Mouse (Mus musculus) intestine, postnatal 0 days (tissue): ENCODE results near the gene Osbpl6. TPM values are rescaled to one million over a fixed set of nuclear protein-coding genes. Genes with fewer than 3 reads are reported as not detected.
A peak's percentile ranks its signal among the peaks of the same experiment; 100 is the strongest.

ENCODE experiments used
- ATAC-seq: fragments of 200-750 bp; cut with Nextera tagmentation; 2 replicates; pipeline ENCODE4 v1.8.0; 2017; ENCODE audit warnings: mild to moderate bottlenecking, moderate TSS enrichment, moderate library complexity
- H3K27ac ChIP-seq: fragments of 300-500 bp; sonication (generic); 2 replicates; pipeline ENCODE4 v1.5.1; 2014; ENCODE audit warnings: mild to moderate bottlenecking, low read depth, low read length, moderate library complexity
- H3K27me3 ChIP-seq: fragments of 300-500 bp; sonication (generic); replicated peaks from 2 replicates; pipeline ENCODE4 v1.6.1; 2014; ENCODE audit warnings: low read length, mixed read lengths; ENCODE audit not compliant: control insufficient read depth, insufficient read depth
- H3K36me3 ChIP-seq: fragments of 300-500 bp; sonication (generic); 2 replicates; pipeline ENCODE4 v1.6.1; 2014; ENCODE audit warnings: mild to moderate bottlenecking, moderate library complexity; ENCODE audit not compliant: control insufficient read depth, insufficient read depth
- H3K4me1 ChIP-seq: fragments of 300-500 bp; sonication (generic); replicated peaks from 2 replicates; pipeline ENCODE4 v1.6.1; 2014; ENCODE audit warnings: antibody characterized with exemption, low read length, mixed read lengths; ENCODE audit not compliant: control insufficient read depth, insufficient read depth
- H3K4me2 ChIP-seq: fragments of 300-500 bp; sonication (generic); replicated peaks from 2 replicates; pipeline ENCODE4 v1.6.1; 2014; ENCODE audit warnings: low read depth, mild to moderate bottlenecking, moderate library complexity
- H3K4me3 ChIP-seq: fragments of 300-500 bp; sonication (generic); 2 replicates; pipeline ENCODE4 v1.5.1; 2014; ENCODE audit warnings: low read depth, low read length
- H3K9ac ChIP-seq: fragments of 300-500 bp; sonication (generic); 2 replicates; pipeline ENCODE4 v1.6.1; 2014; ENCODE audit warnings: mild to moderate bottlenecking, low read depth, low read length
- H3K9me3 ChIP-seq: fragments of 300-500 bp; sonication (generic); 2 replicates; pipeline ENCODE4 v1.6.1; 2016; ENCODE audit warnings: mixed run types; ENCODE audit not compliant: control insufficient read depth
- CTCF ChIP-seq: sonication (generic); IDR thresholded peaks from 2 replicates; pipeline ENCODE4 v1.5.1; 2016; ENCODE audit warnings: low read depth, mild to moderate bottlenecking, control low read depth, antibody characterized with exemption, moderate library complexity
- WGBS: fragments of 180-500 bp; shearing (Covaris S2); extraction: QIAGEN DNeasy Blood & Tissue Kit; methylation state at CpG from one replicate; pipeline ENCODE4 v1.1.7; 2014; 5-methylcytosine and 5-hydroxymethylcytosine counted together
- polyA plus RNA-seq: library from polyadenylated mRNA; unstranded; fragments of >200 nt; fragmentation: Nextera tagmentation; extraction: Ambion mirVana; gene quantifications from 2 replicates; pipeline ENCODE4 v1.2.1, GENCODE M21; 2015

Gene Osbpl6
- polyA plus RNA-seq, 1 experiment from 2014 or later = 30.8 TPM

DNA sequence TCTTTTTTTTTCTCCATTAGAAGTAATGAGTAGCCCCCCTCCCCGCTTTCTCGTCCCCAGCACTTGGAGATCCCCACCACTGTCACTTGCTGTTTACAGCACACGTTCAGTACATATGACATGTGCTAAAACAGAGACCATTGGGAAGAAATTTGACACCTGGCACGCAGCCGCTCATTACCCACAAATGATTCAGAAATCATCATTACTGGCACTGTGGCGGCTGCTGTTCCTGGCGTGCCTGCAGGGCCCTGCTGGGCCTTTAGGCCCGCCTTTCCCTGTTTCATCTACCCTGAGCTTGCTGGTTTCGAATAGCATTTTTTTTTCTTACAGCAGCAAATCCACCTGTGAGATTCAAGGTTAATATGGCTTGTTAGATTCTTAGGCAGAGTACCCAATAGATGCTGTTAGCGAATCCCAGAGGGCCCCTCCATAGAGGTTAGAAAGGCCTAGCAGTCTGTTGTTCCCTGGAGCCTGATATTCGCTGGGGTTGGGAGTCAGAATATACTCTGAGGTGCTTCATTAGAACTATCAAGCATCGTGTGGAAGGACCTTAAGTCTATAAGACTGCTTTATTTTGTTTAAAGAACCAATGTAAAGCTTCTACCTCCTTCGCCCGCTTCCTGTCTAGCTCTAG, 126.3 kb downstream of the Osbpl6 start:
- no peak overlapping the region for H3K4me3 ChIP-seq
- no peaks in the 10 kb centered on the region for H3K36me3 ChIP-seq
- no peak for ATAC-seq
- H3K27me3 ChIP-seq = no peaks in the 10 kb centered on the region
- no peak overlapping the region for H3K4me2 ChIP-seq
- whole genome bisulfite sequencing = 80% methylated on average over 14 of the region's 14 CpGs
- no peak for TF ChIP-seq CTCF
- no peak overlapping the region for H3K9ac ChIP-seq
- H3K27ac ChIP-seq = no peak overlapping the region
- H3K4me1 ChIP-seq = no peaks in the 10 kb centered on the region
- no peaks in the 10 kb centered on the region for H3K9me3 ChIP-seq

DNA sequence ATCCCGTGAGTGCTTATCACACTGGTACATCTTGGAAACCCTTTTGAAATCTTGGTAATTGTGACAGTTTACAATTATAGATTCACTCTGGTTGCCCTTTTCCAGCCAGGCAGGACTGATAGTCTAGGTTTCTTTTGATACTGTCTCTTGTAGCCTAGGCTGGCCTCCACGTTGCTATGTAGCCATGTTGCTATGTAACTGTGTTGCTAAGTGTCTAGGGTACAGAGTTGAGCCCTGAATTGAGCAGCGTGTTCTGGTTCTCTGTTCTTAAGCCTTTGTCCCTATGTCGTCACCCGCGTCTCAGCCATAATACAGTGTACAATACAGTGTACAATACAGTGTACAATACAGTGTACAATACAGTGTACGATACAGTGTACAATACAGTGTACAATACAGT, 128.6 kb downstream of the Osbpl6 start:
- Histone ChIP-seq H3K36me3 (no peaks in the 10 kb centered on the region), H3K9me3 (no peaks in the 10 kb centered on the region), H3K9ac (no peak overlapping the region), H3K27ac (no peak overlapping the region), H3K4me1 (no peaks in the 10 kb centered on the region), H3K4me3 (no peak overlapping the region), H3K4me2 (no peak overlapping the region), H3K27me3 (no peaks in the 10 kb centered on the region)
- 72% methylated on average over 7 of the region's 7 CpGs for WGBS
- no peak for TF ChIP-seq CTCF
- 0 out of 2 replicates have a peak, but pooled peaks have one; percentile 41 for ATAC-seq

DNA sequence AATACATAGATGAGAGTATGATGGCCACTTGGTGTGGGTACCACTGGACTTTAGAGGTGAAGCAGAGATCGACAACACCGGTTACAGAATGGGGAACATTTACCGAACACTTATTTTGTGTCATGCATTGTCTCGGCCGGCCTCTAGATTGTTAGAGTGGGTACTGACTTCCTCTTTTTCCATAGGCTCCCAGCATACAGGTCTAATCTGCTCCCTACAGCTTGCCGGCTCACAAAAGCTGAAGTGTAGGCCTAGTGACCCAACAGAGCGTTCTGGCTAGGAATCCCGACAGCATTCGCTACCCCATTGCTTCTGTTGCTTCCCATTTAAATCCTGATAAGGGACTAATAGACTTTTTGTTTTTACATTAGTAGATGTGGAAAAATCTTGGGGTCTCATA, 135.6 kb downstream of the Osbpl6 start:
- Histone ChIP-seq H3K9ac (no peak overlapping the region), H3K4me2 (no peak overlapping the region), H3K4me1 (no peaks in the 10 kb centered on the region), H3K4me3 (no peak overlapping the region), H3K27ac (no peak overlapping the region), H3K9me3 (no peaks in the 10 kb centered on the region), H3K36me3 (no peaks in the 10 kb centered on the region), H3K27me3 (no peaks in the 10 kb centered on the region)
- no peak for ATAC-seq
- TF ChIP-seq CTCF = no peak
- WGBS = 94% methylated on average over 9 of the region's 9 CpGs

DNA sequence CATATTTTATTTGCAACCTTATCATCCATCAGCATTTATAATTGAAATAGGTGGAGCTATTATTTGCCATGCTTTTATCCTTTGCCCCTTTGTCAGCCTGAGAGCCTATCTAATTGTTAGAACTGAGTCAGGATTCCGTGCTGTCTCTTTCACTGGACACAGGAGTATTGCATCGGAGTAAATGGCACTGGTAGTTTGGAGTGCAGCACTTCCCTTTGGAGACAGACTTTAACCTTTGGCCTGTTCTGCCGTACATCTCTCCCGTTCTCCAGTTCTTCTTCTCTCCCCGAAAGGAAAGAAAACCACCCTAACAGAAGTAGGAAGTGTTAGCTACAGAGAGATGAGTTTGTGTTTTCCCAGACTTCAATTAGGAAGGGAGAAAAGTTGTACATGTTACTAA, 136.6 kb downstream of the Osbpl6 start:
- H3K27me3 ChIP-seq = no peaks in the 10 kb centered on the region
- no peak for TF ChIP-seq CTCF
- 30% methylated on average over 5 of the region's 5 CpGs for WGBS
- H3K4me3 ChIP-seq = no peak overlapping the region
- H3K27ac ChIP-seq = no peak overlapping the region
- H3K9me3 ChIP-seq = no peaks in the 10 kb centered on the region
- H3K9ac ChIP-seq = no peak overlapping the region
- peak; percentile 61 for ATAC-seq
- peak overlapping the region; percentile 13; the same call in 1 of the 2 replicates for H3K4me2 ChIP-seq
- no peaks in the 10 kb centered on the region for H3K4me1 ChIP-seq
- no peaks in the 10 kb centered on the region for H3K36me3 ChIP-seq

DNA sequence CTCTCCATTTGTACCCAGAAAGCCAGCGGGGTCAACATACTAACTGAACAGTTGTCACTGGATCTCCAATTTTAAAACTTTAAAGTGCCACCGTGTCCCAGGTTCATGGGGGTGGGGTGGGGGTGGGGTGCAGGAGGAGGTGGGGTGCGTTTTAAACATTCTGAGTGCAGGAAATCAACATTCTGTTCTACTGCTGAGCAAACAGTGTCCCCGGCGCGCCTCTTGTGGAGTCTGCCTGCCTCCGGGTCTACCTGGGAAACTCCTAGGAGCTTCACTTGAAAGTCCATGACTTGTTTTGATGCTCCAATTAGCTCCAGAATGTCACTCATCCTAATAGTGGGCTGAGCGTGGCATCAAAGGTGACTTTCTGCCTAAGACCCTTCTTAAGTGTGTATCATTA, 139.2 kb downstream of the Osbpl6 start:
- H3K9me3 ChIP-seq = no peaks in the 10 kb centered on the region
- no peak overlapping the region for H3K4me3 ChIP-seq
- no peak for TF ChIP-seq CTCF
- no peaks in the 10 kb centered on the region for H3K36me3 ChIP-seq
- H3K27ac ChIP-seq = no peak overlapping the region
- no peaks in the 10 kb centered on the region for H3K27me3 ChIP-seq
- ATAC-seq = no peak
- H3K4me2 ChIP-seq = no peak overlapping the region
- H3K4me1 ChIP-seq = no peaks in the 10 kb centered on the region
- 57% methylated on average over 8 of the region's 8 CpGs for whole genome bisulfite sequencing
- H3K9ac ChIP-seq = no peak overlapping the region

DNA sequence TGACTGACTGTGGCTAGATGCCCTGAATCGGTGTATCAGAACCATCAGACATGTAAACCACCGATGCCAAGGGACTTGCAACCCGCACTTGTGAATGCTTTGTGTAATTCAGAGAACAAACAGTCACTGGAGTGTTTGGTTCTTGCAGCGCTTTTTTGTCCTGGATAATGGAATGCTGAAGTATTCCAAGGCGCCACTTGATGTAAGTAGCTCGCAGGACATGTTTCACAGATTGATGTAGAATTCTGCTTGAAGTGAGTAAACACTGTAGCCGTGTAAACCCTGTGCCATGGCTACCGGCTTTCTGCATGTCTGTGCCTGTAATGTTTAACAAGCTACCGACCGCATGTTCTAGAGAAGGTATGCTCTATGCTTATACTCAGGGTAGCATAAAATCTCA, 141.9 kb downstream of the Osbpl6 start:
- Histone ChIP-seq H3K4me3 (no peak overlapping the region), H3K4me1 (no peaks in the 10 kb centered on the region), H3K27me3 (no peaks in the 10 kb centered on the region), H3K9ac (no peak overlapping the region), H3K36me3 (no peaks in the 10 kb centered on the region), H3K9me3 (no peaks in the 10 kb centered on the region), H3K27ac (no peak overlapping the region), H3K4me2 (no peak overlapping the region)
- ATAC-seq = no peak
- TF ChIP-seq CTCF = no peak
- 77% methylated on average over 10 of the region's 10 CpGs for WGBS

DNA sequence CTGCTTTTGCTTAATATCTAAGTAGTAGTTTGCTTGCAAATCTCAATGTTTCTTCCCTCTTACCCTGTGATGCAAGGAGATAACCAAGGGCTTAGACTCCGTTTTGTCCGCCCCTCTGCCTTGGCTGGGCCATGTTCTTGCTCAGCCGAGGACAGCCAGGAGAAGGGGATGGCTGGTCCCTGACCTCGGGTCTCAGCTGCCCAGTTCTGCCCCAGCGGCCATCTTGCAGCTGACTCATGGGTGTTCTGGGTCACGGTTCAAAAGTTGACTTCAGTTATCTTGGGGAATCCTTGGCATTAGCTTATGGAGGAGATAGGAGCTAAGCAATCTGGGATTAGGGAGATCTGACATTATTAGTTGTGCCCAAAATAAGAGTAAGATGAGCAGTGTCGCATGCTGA, 142.5 kb downstream of the Osbpl6 start:
- WGBS = 89% methylated on average over 7 of the region's 7 CpGs
- no peak overlapping the region for H3K27ac ChIP-seq
- no peak overlapping the region for H3K9ac ChIP-seq
- no peak overlapping the region for H3K4me3 ChIP-seq
- H3K4me1 ChIP-seq = no peaks in the 10 kb centered on the region
- no peaks in the 10 kb centered on the region for H3K27me3 ChIP-seq
- no peaks in the 10 kb centered on the region for H3K36me3 ChIP-seq
- H3K4me2 ChIP-seq = no peak overlapping the region
- no peak for TF ChIP-seq CTCF
- ATAC-seq = no peak
- no peaks in the 10 kb centered on the region for H3K9me3 ChIP-seq
